Mouse (Mus musculus) embryonic fibroblast, embryonic 13.5 days (primary cell): ENCODE results near the gene Eif2b2.

Experiments
- CTCF ChIP-seq: IDR thresholded peaks from 2 replicates; pipeline ENCODE4 v1.5.1; 2011; ENCODE audit warnings: mild to moderate bottlenecking, control low read depth, low read length, moderate library complexity, borderline replicate concordance; ENCODE audit not compliant: insufficient read depth
- POLR2A ChIP-seq: IDR thresholded peaks from 2 replicates; pipeline ENCODE4 v1.6.1; 2011; ENCODE audit warnings: low read depth, mild to moderate bottlenecking, control low read depth, low read length, moderate library complexity

- TF ChIP-seq CTCF (no peak), POLR2A (no peak)
Measured at GRCm38 (mm10) chr12:85181475-85182344, 37.6 kb upstream of the Eif2b2 start.
